Mouse (Mus musculus) neural tube, embryonic 13.5 days (tissue): ENCODE results near the gene Focad. TPM values are rescaled to one million over a fixed set of nuclear protein-coding genes. Genes with fewer than 3 reads are reported as not detected.

ENCODE experiments used
- ATAC-seq: fragments of 200-750 bp; cut with Nextera tagmentation; 2 replicates; pipeline ENCODE4 v1.8.0; 2017; ENCODE audit warnings: low read depth, mild to moderate bottlenecking, moderate TSS enrichment, moderate library complexity
- H3K27ac ChIP-seq: fragments of 300-500 bp; sonication (generic); replicated peaks from 2 replicates; pipeline ENCODE4 v1.5.1; 2015; ENCODE audit warnings: moderate library complexity, mild to moderate bottlenecking, inconsistent platforms
- H3K27me3 ChIP-seq: fragments of 300-500 bp; sonication (generic); 2 replicates; pipeline ENCODE4 v1.6.1; 2015; ENCODE audit warnings: mild to moderate bottlenecking, inconsistent platforms
- H3K36me3 ChIP-seq: fragments of 300-500 bp; sonication (generic); 2 replicates; pipeline ENCODE4 v1.6.1; 2015; ENCODE audit warnings: mild to moderate bottlenecking, inconsistent platforms
- H3K4me1 ChIP-seq: fragments of 300-500 bp; sonication (generic); replicated peaks from 2 replicates; pipeline ENCODE4 v1.6.1; 2015; ENCODE audit warnings: inconsistent platforms
- H3K4me2 ChIP-seq: fragments of 300-500 bp; sonication (generic); 2 replicates; pipeline ENCODE4 v1.6.1; 2015; ENCODE audit warnings: inconsistent platforms, mild to moderate bottlenecking, moderate library complexity
- H3K4me3 ChIP-seq: fragments of 300-500 bp; sonication (generic); 2 replicates; pipeline ENCODE4 v1.5.1; 2015; ENCODE audit warnings: mild to moderate bottlenecking, inconsistent platforms
- H3K9ac ChIP-seq: fragments of 300-500 bp; sonication (generic); 2 replicates; pipeline ENCODE4 v1.6.1; 2015; ENCODE audit warnings: moderate library complexity, mild to moderate bottlenecking, inconsistent platforms
- H3K9me3 ChIP-seq: fragments of 300-500 bp; sonication (generic); 2 replicates; pipeline ENCODE4 v1.6.1; 2016; ENCODE audit warnings: inconsistent platforms
- WGBS: fragments of 180-500 bp; shearing (Covaris S2); methylation state at CpG from one replicate; pipeline ENCODE4 v1.1.7; 2015; 5-methylcytosine and 5-hydroxymethylcytosine counted together
- polyA plus RNA-seq: library from polyadenylated mRNA; unstranded; fragments of >200 nt; fragmentation: Nextera tagmentation; extraction: Ambion mirVana; gene quantifications from 2 replicates; pipeline ENCODE4 v1.2.1, GENCODE M21; 2015

The Focad gene
- polyA plus RNA-seq, 1 experiment from 2014 or later = 12.3 TPM

- 80% methylated on average over 5 of the region's 5 CpGs for WGBS
Measured at GRCm38 (mm10) chr4:88194256-88194655, 99.8 kb downstream of the Focad start.

GRCm38 (mm10) chr4:88195898-88196495 is 101.6 kb downstream of the Focad start:
- H3K9ac ChIP-seq = no peak overlapping the region
- H3K4me3 ChIP-seq = no peak overlapping the region
- H3K4me1 ChIP-seq = 0 out of 2 replicates have a peak, but pooled peaks cover 7% of the 10 kb centered on the region
- no peak overlapping the region for H3K4me2 ChIP-seq
- WGBS = 73% methylated on average over 4 of the region's 4 CpGs
- ATAC-seq = no peak
- 0 out of 2 replicates have a peak overlapping the region, but pooled peaks have one; percentile 24 for H3K27ac ChIP-seq
- H3K27me3 ChIP-seq = no peaks in the 10 kb centered on the region
- no peaks in the 10 kb centered on the region for H3K36me3 ChIP-seq
- H3K9me3 ChIP-seq = no peaks in the 10 kb centered on the region

More at GRCm38 (mm10) chr4:88194256-88194655, 99.8 kb downstream of the Focad start:
- Histone ChIP-seq H3K9me3 (no peaks in the 10 kb centered on the region), H3K36me3 (no peaks in the 10 kb centered on the region), H3K27ac (no peak overlapping the region), H3K27me3 (no peaks in the 10 kb centered on the region), H3K9ac (no peak overlapping the region), H3K4me3 (no peak overlapping the region), H3K4me1 (0 out of 2 replicates have a peak, but pooled peaks cover 7% of the 10 kb centered on the region), H3K4me2 (no peak overlapping the region)
- no peak for ATAC-seq

GRCm38 (mm10) chr4:88196500-88196912 is 102.1 kb downstream of the Focad start:
- H3K9me3 ChIP-seq = no peaks in the 10 kb centered on the region
- ATAC-seq = no peak
- H3K4me2 ChIP-seq = no peak overlapping the region
- WGBS = 69% methylated on average over 4 of the region's 4 CpGs
- H3K27ac ChIP-seq = 0 out of 2 replicates have a peak overlapping the region, but pooled peaks have one; percentile 24
- H3K4me3 ChIP-seq = no peak overlapping the region
- no peaks in the 10 kb centered on the region for H3K27me3 ChIP-seq
- no peak overlapping the region for H3K9ac ChIP-seq
- 0 out of 2 replicates have a peak, but pooled peaks cover 7% of the 10 kb centered on the region for H3K4me1 ChIP-seq
- H3K36me3 ChIP-seq = no peaks in the 10 kb centered on the region

- Histone ChIP-seq H3K9ac (no peak overlapping the region), H3K4me1 (0 out of 2 replicates have a peak, but pooled peaks cover 7% of the 10 kb centered on the region), H3K36me3 (no peaks in the 10 kb centered on the region), H3K27ac (no peak overlapping the region), H3K9me3 (no peaks in the 10 kb centered on the region), H3K4me3 (no peak overlapping the region), H3K4me2 (no peak overlapping the region), H3K27me3 (no peaks in the 10 kb centered on the region)
- ATAC-seq = no peak
- WGBS = 78% methylated on average over 5 of the region's 5 CpGs
Measured at GRCm38 (mm10) chr4:88197244-88197643, 102.8 kb downstream of the Focad start.

GRCm38 (mm10) chr4:88199186-88199585 is 104.8 kb downstream of the Focad start:
- Histone ChIP-seq H3K4me3 (no peak overlapping the region), H3K27me3 (no peaks in the 10 kb centered on the region), H3K9me3 (no peaks in the 10 kb centered on the region), H3K36me3 (no peaks in the 10 kb centered on the region), H3K9ac (no peak overlapping the region), H3K4me2 (no peak overlapping the region), H3K4me1 (0 out of 2 replicates have a peak, but pooled peaks cover 7% of the 10 kb centered on the region), H3K27ac (no peak overlapping the region)
- no peak for ATAC-seq
- 63% methylated on average over 1 of the region's 1 CpGs for WGBS

GRCm38 (mm10) chr4:88201047-88201446 is 106.6 kb downstream of the Focad start:
- no peaks in the 10 kb centered on the region for H3K9me3 ChIP-seq
- no peaks in the 10 kb centered on the region for H3K36me3 ChIP-seq
- H3K27ac ChIP-seq = no peak overlapping the region
- 0 out of 2 replicates have a peak, but pooled peaks cover 10% of the 10 kb centered on the region for H3K4me1 ChIP-seq
- WGBS = 94% methylated on average over 4 of the region's 4 CpGs
- no peak overlapping the region for H3K9ac ChIP-seq
- no peak overlapping the region for H3K4me2 ChIP-seq
- no peaks in the 10 kb centered on the region for H3K27me3 ChIP-seq
- no peak overlapping the region for H3K4me3 ChIP-seq
- no peak for ATAC-seq

GRCm38 (mm10) chr4:88208676-88209075 is 114.2 kb downstream of the Focad start:
- no peak for ATAC-seq

GRCm38 (mm10) chr4:88209351-88209814 is 115.0 kb downstream of the Focad start:
- Histone ChIP-seq H3K36me3 (no peaks in the 10 kb centered on the region), H3K4me1 (peaks cover 42% of the 10 kb centered on the region)
- ATAC-seq = peak; percentile 72

More at GRCm38 (mm10) chr4:88208676-88209075, 114.2 kb downstream of the Focad start:
- H3K36me3 ChIP-seq = no peaks in the 10 kb centered on the region
- H3K27me3 ChIP-seq = no peaks in the 10 kb centered on the region
- peak overlapping the region; percentile 77; the same call in 1 of the 2 replicates for H3K27ac ChIP-seq
- 92% methylated on average over 6 of the region's 6 CpGs for WGBS
- H3K9me3 ChIP-seq = no peaks in the 10 kb centered on the region
- no peak overlapping the region for H3K4me2 ChIP-seq
- no peak overlapping the region for H3K9ac ChIP-seq
- H3K4me1 ChIP-seq = peaks cover 42% of the 10 kb centered on the region
- H3K4me3 ChIP-seq = no peak overlapping the region

GRCm38 (mm10) chr4:88210602-88211001 is 116.2 kb downstream of the Focad start:
- Histone ChIP-seq H3K4me3 (no peak overlapping the region), H3K27ac (peak overlapping the region; percentile 77), H3K4me2 (peak overlapping the region; percentile 24; the same call in 1 of the 2 replicates), H3K4me1 (peaks cover 37% of the 10 kb centered on the region), H3K36me3 (no peaks in the 10 kb centered on the region), H3K9me3 (no peaks in the 10 kb centered on the region), H3K9ac (no peak overlapping the region), H3K27me3 (no peaks in the 10 kb centered on the region)
- ATAC-seq = peak; percentile 34; the same call in 1 of the 2 replicates
- WGBS = 25% methylated on average over 6 of the region's 6 CpGs

More at GRCm38 (mm10) chr4:88209351-88209814, 115.0 kb downstream of the Focad start:
- H3K9ac ChIP-seq = no peak overlapping the region
- H3K27me3 ChIP-seq = no peaks in the 10 kb centered on the region
- no peak overlapping the region for H3K4me2 ChIP-seq
- WGBS = 21% methylated on average over 3 of the region's 3 CpGs
- no peaks in the 10 kb centered on the region for H3K9me3 ChIP-seq
- no peak overlapping the region for H3K4me3 ChIP-seq
- peak overlapping the region; percentile 77 for H3K27ac ChIP-seq

- Histone ChIP-seq H3K27ac (peak overlapping the region; percentile 79), H3K9me3 (no peaks in the 10 kb centered on the region), H3K4me2 (peak overlapping the region; percentile 21; the same call in 1 of the 2 replicates), H3K4me1 (peaks cover 37% of the 10 kb centered on the region), H3K36me3 (no peaks in the 10 kb centered on the region), H3K9ac (no peak overlapping the region), H3K4me3 (no peak overlapping the region), H3K27me3 (no peaks in the 10 kb centered on the region)
- 24% methylated on average over 2 of the region's 2 CpGs for WGBS
- ATAC-seq = peak; percentile 76
Measured at GRCm38 (mm10) chr4:88211200-88211885, 116.9 kb downstream of the Focad start.

- Histone ChIP-seq H3K4me2 (no peak overlapping the region), H3K4me3 (no peak overlapping the region), H3K4me1 (peaks cover 30% of the 10 kb centered on the region), H3K27me3 (no peaks in the 10 kb centered on the region), H3K36me3 (no peaks in the 10 kb centered on the region), H3K27ac (no peak overlapping the region), H3K9ac (no peak overlapping the region), H3K9me3 (no peaks in the 10 kb centered on the region)
- ATAC-seq = no peak
- WGBS = 97% methylated on average over 3 of the region's 3 CpGs
Measured at GRCm38 (mm10) chr4:88213895-88214294, 119.5 kb downstream of the Focad start.

- Histone ChIP-seq H3K4me3 (no peak overlapping the region), H3K4me2 (no peak overlapping the region), H3K9ac (no peak overlapping the region), H3K4me1 (no peaks in the 10 kb centered on the region), H3K27me3 (no peaks in the 10 kb centered on the region), H3K9me3 (no peaks in the 10 kb centered on the region), H3K36me3 (no peaks in the 10 kb centered on the region), H3K27ac (no peak overlapping the region)
- WGBS = 81% methylated on average over 6 of the region's 6 CpGs
- ATAC-seq = no peak
Measured at GRCm38 (mm10) chr4:88218286-88218685, 123.9 kb downstream of the Focad start.
